Mouse (Mus musculus) fibroblast of lung, adult 2 months (primary cell): ENCODE measurements at regions not wholly inside any gene's neighbourhood (a gene's known extent, or its start where the extent isn't known, plus 50 kb on each side); places are given as distances from the start of the nearest gene placed in this dataset.
"Not testable (repeated sequence)": the region's sequence is repeated elsewhere in the genome, so short reads cannot be mapped to it uniquely, and the experiment has no call there.

Source experiments
- DNase-seq: peaks from one replicate; pipeline ENCODE4 v3.0.0-alpha.2; 2011; ENCODE audit warnings: low read depth

DNA sequence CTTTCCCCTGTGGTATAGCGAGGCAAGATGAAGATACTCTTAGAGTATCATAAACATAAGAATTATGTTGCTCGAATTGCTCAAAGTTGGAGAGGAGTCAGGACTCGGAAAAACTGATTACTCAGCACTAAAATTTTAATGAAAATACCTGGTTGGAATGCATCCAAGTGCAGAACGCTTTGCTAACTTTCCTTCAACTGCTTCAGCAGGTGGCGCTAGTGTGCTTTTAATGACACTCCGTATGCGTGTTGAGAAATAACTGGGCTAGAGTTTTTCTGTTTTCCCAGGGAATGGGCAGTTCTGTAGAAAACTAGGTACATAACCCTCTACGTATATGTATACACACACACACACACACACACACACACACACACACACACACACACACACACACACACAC, 221.0 kb downstream of the Grxcr1 start:
- DNase-seq = peak; percentile 3

DNA sequence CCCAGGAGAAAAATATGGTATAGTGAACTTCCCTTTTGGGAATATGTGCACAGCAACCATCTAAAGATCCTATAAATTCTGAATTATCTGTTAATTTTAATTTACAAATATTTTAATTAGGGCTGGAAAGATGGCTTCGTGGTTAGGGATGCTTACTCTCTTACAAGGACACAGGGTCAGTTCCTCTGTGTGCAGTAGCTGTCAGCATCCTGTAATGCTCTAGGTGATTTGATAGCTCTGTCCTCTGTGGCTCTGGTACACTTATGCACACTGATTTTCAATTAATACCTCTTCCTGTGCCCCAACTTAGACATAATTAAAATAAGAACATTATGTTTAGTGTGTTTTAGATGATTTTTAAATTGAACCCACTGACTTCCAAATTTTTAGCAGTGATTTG, 221.8 kb downstream of the Grxcr1 start:
- DNase-seq = no peak

DNA sequence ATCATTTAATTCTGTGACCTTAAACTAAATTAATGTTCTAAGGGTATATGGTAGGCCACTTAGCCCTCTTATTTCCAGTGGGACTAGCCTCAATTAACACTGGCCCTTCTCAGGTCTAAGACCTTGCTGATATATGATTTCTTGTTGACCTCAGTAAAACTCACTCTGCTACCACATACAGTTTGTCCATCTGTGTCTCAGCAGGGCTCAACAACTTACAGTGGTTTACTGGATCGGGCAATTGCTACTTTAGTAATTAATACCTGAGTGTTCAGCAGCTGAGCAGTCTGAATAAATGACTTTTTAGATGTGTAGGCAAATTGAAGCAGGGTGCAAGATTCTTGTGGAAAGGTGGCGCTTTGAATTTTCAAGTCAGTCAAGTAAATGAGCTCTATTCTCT, 222.5 kb downstream of the Grxcr1 start:
- no peak for DNase-seq

DNA sequence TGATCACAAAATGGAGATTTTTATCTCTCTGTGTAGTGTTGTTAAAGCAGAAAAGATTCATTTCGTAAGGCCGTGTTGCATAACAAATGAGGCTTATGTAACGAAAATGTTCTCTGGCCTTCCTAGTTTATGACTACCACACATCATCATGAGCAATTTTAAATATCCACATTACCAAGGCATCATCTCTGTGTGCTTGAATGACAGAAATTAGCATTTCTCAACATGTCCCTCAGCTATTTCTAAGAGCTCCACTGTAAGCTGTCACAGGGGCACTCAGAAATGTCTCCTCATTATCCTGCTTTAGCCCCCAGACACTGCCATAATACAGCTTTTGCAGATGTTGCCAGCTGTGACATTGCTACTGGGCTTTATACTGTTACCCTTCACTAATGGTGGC, 232.6 kb downstream of the Grxcr1 start:
- no peak for DNase-seq

DNA sequence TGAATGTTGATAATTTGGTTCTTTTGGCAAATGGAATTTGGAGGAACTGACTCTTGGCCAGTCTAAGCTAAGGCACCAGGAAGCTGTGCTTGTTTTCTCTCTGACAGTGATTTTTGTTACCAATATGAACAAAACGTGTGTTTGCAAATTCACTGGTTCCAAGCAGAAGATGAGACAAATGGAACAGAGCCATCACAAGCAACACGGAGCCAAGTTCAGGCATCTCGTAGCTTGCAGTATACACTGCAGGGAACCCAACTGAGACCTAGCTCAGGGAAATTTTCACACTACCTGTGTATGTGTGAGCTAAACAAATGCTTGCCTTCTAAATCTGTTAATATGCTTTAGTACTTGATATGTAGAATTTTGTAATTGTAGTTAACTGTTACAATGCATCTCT, 242.6 kb downstream of the Grxcr1 start:
- DNase-seq = no peak

DNA sequence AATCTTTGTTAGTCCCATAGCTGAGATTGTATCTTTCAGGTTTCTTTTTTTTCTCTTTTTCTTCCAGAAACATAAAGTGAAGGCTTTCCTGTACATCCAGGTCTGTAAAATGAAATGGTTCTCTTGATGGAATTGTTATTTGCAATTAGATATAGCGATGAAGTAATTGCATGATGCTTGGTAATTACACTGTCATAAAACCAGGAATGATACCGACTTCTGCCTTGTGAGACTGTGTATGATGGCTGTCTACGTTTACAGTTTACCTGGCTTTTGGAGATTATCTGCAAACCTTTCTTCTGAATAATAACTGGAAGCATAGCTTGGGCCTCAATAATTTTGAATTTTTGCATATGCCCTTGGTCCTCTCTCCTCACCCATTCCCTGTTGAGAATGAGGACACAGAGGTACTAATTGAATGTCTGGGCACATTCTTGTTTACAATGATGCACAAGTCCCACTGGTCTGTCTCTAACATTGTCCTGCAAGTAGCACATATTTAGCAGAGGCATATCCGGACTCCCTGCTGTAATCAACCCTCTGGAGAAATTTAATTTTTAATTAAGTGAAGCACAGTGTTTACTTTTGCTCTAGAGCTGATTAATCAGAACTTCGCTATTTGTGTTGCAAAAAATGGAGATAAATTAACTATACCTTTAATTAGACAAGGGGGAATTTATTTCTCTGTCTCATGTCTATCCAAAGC, 244.1 kb downstream of the Grxcr1 start:
- no peak for DNase-seq

DNA sequence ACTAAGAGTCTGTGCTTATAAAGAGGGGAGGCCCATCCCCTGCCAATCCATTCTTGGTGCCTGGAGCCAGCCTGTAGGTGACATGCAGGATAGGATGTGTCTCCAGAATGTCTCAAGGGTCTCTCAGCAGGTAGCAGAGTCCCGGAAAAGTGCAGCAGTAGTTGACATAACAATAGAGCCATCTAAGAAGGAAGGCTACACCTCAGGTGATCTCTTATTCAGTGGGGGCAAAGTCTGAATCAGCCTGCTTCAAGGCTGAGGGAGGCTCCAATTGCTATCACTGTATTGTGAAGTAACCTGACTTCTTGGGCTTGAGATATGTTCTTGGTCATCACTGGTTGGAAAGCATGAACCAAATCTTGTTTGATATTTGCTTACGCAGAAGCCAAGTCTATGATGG, 264.1 kb downstream of the Grxcr1 start:
- not testable (repeated sequence) for DNase-seq

DNA sequence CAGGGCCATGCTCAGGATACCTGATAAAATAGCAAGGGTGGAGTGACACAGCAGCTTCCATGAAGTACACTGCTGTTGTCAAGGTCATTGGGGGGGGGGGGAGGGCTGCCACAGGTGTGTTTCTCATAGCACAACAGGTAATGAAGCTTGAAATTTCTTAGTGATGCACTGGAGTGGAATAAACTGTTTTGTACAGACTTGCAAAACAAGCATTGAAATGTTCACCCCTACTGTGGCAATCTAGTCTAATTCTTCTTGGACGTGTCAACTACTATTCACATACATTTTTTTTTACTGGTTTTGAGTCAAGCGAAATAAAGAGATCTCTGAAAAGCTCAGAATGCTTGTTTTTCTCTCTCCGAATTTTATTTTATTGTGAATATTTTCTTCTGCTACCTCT, 281.6 kb downstream of the Grxcr1 start:
- DNase-seq = no peak

DNA sequence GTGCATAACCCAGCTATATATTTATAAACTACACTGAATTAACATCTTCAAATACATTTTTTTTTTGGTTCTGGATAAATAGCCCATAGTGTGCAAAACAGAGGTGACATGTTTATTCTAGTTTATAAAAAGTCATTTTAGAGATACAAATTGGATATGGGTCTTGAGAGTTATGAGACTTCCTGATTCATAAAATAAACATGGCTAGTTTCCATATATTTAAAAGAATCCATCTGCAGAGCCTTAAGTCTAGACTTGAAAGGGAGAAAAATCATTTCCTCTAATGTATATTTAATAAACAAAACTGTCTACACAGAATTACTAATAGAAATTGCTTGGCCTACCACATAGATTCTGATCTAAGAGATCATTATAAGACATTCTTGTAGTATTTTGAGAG, 287.3 kb downstream of the Grxcr1 start:
- no peak for DNase-seq

DNA sequence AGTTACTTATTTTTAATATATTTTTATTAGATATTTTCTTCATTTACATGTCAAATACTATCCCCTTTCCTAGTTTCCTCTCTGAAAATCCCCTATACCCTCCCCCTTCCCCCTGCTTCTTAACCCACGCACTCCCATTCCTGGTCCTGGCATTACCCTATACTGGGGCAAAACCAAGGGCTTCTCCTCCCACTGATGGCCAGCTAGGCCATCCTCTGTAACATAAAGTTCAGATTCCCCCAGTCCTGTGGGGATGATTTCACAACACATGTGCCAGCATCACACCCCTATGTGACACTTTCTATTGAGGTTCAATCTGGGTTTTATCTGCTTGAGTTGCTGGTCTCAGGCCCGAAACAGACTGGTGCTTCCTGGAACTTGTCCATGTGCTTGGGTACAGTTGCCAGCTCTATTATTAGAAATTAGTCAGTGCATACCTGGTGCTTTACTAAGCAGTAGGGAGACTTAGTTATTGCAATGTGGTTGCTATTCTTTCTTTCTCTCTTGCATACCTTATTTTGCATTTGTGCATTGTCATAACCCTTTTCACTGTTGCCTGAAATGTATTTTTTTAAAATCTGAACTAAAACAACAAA, 295.5 kb downstream of the Grxcr1 start:
- DNase-seq = peak; percentile 51

DNA sequence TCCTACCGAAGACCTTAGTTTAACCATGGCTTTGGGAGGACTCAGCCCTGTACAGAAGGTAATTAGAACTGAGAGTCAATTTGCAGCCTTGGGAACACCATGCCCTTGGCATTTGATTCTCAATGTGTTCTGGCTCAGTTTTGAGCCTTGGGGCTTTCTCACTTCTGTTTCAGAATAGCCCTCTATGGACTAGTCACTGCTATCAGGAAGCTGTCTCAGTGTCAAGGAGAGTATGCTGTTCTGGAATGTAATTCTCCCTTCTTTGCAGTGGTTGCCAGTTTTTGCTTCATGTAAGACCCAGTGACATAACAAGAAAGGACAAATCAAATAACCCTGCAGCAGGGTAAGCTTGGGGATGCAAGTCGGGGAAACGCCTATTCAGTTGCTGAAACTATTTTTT, 297.7 kb downstream of the Grxcr1 start:
- DNase-seq = no peak

DNA sequence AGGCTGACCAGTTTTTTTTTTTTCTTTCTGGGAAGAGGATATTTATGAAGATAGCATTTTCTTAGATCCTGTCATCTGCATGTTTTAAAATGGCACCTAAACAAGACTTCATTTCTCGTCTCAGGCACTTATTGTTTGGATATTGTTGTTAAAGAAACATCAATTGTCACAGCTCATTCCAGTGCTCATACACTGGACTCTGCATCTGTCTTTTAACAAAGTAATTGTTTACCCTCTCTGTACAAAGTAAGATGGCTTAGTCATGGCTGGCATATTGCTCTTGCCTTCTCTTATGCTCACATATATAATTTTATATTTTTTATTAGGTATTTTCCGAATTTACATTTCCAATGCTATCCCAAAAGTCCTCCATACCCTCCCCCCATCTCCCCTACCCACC, 298.2 kb downstream of the Grxcr1 start:
- no peak for DNase-seq

DNA sequence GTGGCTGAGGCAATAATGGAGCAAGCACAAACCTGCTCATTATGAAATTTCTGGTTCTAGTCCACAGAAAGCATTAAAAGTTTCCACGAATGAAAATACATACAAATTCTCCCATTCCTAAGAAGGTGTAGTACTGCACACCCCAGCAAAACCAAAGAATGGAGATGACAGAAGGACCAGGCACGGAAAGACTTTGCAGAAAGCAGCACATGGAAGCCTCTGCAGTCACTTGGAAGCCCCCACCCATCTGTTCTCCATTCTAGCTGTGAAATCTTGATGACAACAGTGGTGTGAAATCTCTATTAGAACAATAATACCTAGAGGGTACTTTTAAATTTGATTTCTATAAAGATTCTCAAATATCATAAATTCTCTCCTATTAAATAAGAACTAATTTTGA, 319.3 kb downstream of the Grxcr1 start:
- DNase-seq = no peak

DNA sequence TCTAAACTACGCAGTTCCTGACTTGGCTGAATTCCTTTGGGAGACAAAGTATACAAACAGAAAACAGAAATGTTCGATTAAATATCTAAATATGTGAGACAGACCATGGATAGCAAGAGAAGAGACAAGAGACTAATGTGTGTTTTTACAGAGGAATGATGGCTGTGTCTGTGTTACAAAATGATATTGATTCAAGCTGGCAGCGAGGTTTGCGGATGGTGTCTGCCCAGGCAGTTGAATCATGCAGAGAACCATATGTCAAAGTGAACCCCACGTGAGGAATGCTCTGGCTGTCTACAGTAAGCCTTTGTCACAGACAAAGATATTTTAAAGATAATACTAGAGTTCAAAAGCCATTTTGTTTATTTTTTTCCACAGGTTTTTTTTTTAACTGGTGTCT, 320.2 kb downstream of the Grxcr1 start:
- DNase-seq = no peak

DNA sequence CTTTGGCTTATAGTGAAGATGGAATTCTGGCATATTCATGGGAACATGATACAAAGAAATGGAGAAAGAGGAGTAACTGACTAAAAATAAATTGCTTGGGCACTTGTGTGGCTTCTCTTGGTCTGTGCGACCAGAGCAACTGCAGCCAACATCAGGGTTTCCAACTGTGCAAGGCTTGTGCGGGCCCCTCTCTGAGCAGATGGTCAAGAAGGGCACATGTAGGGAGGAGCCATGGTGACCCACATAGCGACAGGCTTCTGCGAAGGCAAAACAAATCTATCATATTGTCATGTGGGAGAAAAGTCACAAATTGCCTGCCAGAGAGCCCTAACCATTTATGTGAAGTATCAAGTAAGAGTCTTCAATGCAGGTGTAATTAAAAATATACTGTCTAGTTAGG, 321.6 kb downstream of the Grxcr1 start:
- DNase-seq = no peak

DNA sequence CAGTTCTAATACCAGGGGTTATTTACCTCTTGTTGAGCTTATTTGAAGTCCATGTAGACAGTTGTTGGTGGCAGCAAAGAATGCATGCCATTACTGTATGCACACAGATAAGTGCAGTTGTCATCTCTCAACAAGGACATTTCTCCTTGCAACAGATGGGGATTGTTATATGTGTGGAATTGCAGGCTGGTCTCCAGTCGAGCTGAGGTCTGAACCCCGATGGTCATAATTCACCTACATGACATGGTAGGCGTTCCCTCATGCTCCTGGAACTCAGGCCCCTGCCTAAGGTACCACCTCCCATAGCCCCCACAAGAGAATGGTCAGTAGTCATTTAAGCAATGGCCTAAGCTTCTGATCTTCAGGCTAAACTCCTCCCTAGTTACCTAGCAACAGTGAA, 322.2 kb downstream of the Grxcr1 start:
- DNase-seq = not testable (repeated sequence)

DNA sequence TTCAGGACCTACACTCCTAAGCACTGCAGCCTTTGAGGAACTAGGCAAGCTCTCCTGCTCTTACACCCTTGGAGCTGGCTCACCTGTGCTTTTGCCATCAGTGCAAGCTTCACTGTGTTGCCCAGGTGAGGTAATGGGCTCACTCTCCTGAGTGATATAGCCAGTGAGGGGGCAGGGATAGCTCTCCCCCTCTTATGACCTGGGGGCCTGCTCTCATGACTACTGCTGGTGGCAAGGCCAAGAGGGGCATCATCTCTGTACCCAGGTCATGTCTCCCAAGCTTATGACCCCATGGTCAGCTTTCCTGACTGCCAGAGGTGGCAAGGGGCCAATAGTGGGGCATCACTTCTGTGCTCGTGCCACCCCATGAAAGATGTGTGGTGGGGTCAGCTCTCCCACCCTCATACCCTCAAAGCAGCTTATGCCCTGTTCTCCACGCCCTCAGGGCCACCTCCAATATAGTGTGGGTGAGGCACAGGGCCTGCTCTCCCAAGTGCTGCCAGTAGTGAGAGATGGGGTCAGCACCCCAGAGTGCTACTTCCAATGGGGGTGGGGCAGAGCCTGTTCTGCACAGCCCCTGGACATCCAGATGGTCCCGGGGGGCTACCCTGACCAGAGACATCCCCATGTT, 330.1 kb downstream of the Grxcr1 start:
- DNase-seq = no peak

DNA sequence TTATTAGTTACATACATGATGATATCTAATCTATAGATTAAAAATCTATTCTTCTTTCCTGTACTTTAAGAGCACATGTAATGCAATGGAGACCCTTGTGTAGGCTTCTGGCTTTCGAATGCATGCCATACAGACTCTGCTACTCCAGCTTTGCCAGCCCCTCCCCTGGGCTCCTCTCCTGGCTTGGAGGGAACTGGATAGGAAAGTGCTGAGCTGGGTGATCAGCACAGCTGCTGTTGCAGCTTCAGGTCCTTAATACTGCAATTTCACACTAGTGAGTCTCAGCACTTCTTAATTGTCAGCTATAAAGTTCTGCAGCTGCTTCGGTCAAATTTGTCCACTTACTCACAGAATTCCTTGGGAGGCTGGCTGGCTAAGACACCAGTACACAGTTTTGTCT, 341.4 kb downstream of the Grxcr1 start:
- DNase-seq = no peak
